In the genomic region with DNA sequence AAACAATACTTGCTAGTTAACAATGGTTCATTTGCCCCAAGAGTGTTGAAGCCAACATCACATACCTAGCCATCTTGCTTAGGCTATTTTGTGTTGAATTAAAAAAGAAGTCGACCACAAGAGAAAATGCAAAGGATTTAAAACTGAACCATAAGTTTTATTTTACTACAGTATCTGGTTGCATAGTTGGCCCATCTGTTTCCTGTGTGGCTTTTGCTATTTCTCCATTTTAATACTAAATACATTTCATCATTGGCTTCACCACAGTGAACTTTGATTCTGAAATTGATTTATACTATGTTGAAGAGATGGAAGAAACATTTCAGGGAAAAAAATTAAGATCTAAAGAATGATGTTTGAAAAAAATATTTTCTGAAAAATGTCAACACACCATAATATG, we compare ENCODE assay signal across 25 mouse cellular contexts.
"Had no signal": no experiment of that assay in that cellular context is flagged by ENCODE, and none has a peak within 500 bp of the region (broad histone marks: within the 10 kb centered on the region; RNA-seq: fewer than 3 reads in every experiment).

No protein-coding gene starts in this region.

- ATAC-seq: hindbrain, postnatal 0 days; intestine, embryonic 16.5 days had no signal

- H3K4me1 ChIP-seq: hindbrain, embryonic 13.5 days; hindbrain, embryonic 15.5 days; kidney, embryonic 15.5 days; limb, embryonic 10.5 days; limb, embryonic 12.5 days; liver, embryonic 13.5 days; liver, embryonic 15.5 days had no signal

- H3K9me3 ChIP-seq: heart, embryonic 12.5 days; hindbrain, embryonic 13.5 days; hindbrain, embryonic 15.5 days; kidney, embryonic 15.5 days; limb, embryonic 10.5 days; limb, embryonic 12.5 days; liver, embryonic 13.5 days; liver, embryonic 15.5 days had no signal

- H3K27ac ChIP-seq: heart, adult 2 months; hindbrain, embryonic 13.5 days; hindbrain, embryonic 15.5 days; hindbrain, postnatal 0 days; kidney, embryonic 15.5 days; kidney, postnatal 0 days; left cerebral cortex, adult 2 months; limb, embryonic 10.5 days; limb, embryonic 12.5 days; liver, embryonic 13.5 days; liver, embryonic 15.5 days had no signal

- H3K36me3 ChIP-seq: heart, embryonic 12.5 days; hindbrain, embryonic 13.5 days; hindbrain, embryonic 15.5 days; kidney, embryonic 15.5 days; limb, embryonic 10.5 days; limb, embryonic 12.5 days; liver, embryonic 13.5 days; liver, embryonic 15.5 days had no signal

- H3K4me3 ChIP-seq: heart, adult 2 months; heart, embryonic 12.5 days; hindbrain, embryonic 13.5 days; hindbrain, embryonic 15.5 days; kidney, embryonic 15.5 days; left cerebral cortex, adult 2 months; limb, embryonic 10.5 days; limb, embryonic 12.5 days; liver, embryonic 13.5 days; liver, embryonic 15.5 days had no signal

- H3K27me3 ChIP-seq: heart, embryonic 12.5 days; hindbrain, embryonic 13.5 days; hindbrain, embryonic 15.5 days; kidney, embryonic 15.5 days; limb, embryonic 12.5 days; liver, embryonic 13.5 days; liver, embryonic 15.5 days had no signal

- DNase-seq: gastrocnemius, postnatal 14 days; heart, adult 11 months; heart, adult 2 months; heart, postnatal 10 days; heart, postnatal 4 days; kidney, adult 11 months; kidney, adult 2 months; kidney, adult 9 months; kidney, postnatal 14 days; kidney, postnatal 36 days; layer of hippocampus, adult 9-11 months; layer of hippocampus, postnatal 36 days; liver; liver, embryonic 13.5 days had no signal
